Mouse (Mus musculus) embryonic facial prominence, embryonic 11.5 days (tissue): ENCODE measurements around the gene Nell2. TPM values are rescaled to one million over a fixed set of nuclear protein-coding genes. Genes with fewer than 3 reads are reported as not detected.
"Not testable (repeated sequence)": the region's sequence is repeated elsewhere in the genome, so short reads cannot be mapped to it uniquely, and the experiment has no call there.

ENCODE experiments used
- ATAC-seq: fragments of 200-750 bp; cut with Nextera tagmentation; replicated peaks from 2 replicates; pipeline ENCODE4 v1.8.0; 2017; ENCODE audit warnings: low read depth; ENCODE audit not compliant: insufficient number of reproducible peaks, low FRiP score, low TSS enrichment
- DNase-seq: peaks from one replicate; pipeline ENCODE4 v3.0.0-alpha.2; 2015; ENCODE audit warnings: low spot score
- H3K27ac ChIP-seq: fragments of 300-500 bp; sonication (generic); replicated peaks from 2 replicates; pipeline ENCODE4 v1.5.1; 2014; ENCODE audit warnings: mild to moderate bottlenecking, low read depth, low read length, control low read depth
- H3K27me3 ChIP-seq: fragments of 300-500 bp; sonication (generic); 2 replicates; pipeline ENCODE4 v1.6.1; 2014; ENCODE audit warnings: mild to moderate bottlenecking, low read length, moderate library complexity, mixed read lengths; ENCODE audit not compliant: control insufficient read depth, insufficient read depth
- H3K36me3 ChIP-seq: fragments of 300-500 bp; sonication (generic); replicated peaks from 2 replicates; pipeline ENCODE4 v1.6.1; 2014; ENCODE audit warnings: low read depth, mild to moderate bottlenecking, low read length, moderate library complexity, mixed read lengths; ENCODE audit not compliant: control insufficient read depth, insufficient read depth
- H3K4me1 ChIP-seq: fragments of 300-500 bp; sonication (generic); 2 replicates; pipeline ENCODE4 v1.6.1; 2014; ENCODE audit warnings: low read length, mixed read lengths; ENCODE audit not compliant: control insufficient read depth, insufficient read depth
- H3K4me2 ChIP-seq: fragments of 300-500 bp; sonication (generic); 2 replicates; pipeline ENCODE4 v1.6.1; 2014; ENCODE audit warnings: low read depth, mild to moderate bottlenecking, control low read depth, low read length, moderate library complexity
- H3K4me3 ChIP-seq: fragments of 300-500 bp; sonication (generic); 2 replicates; pipeline ENCODE4 v1.5.1; 2014; ENCODE audit warnings: low read depth, low read length, control low read depth
- H3K9ac ChIP-seq: fragments of 300-500 bp; sonication (generic); replicated peaks from 2 replicates; pipeline ENCODE4 v1.6.1; 2014; ENCODE audit warnings: mild to moderate bottlenecking, control low read depth, low read length
- H3K9me3 ChIP-seq: fragments of 300-500 bp; sonication (generic); replicated peaks from 2 replicates; pipeline ENCODE4 v1.6.1; 2016; ENCODE audit warnings: mild to moderate bottlenecking, low read length, inconsistent platforms, mixed read lengths; ENCODE audit not compliant: control insufficient read depth
- WGBS: fragments of 180-500 bp; shearing (Covaris S2); extraction: QIAGEN DNeasy Blood & Tissue Kit; methylation state at CpG from one replicate; pipeline ENCODE4 v1.1.7; 2014; 5-methylcytosine and 5-hydroxymethylcytosine counted together
- polyA plus RNA-seq: library from polyadenylated mRNA; unstranded; fragments of >200 nt; fragmentation: Nextera tagmentation; extraction: Ambion mirVana; gene quantifications from 2 replicates; pipeline ENCODE4 v1.2.1, GENCODE M21; 2014

The Nell2 gene
- polyA plus RNA-seq, 1 experiment from 2014 or later: 24.5 TPM

DNA sequence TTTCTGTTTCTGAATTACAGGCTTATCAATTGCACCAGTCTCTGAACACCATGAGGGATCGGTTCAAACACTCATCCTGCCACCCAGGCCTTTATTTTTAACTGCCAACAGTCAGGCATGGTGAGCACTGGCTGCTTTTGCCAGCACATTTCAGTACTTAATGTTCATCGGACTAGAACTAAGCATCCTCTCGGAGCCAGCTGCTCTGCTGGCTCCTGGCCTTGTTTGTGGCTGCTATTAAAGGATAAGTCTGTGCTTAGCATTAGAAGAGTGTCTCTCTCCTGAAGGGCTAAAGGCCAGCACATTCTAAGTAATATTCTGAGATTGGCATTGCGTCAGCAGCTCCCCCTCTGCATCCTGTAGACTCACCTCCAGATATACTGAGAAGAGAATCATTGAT lies 7.9 kb upstream of the Nell2 start:
- Histone ChIP-seq H3K9me3 (no peaks in the 10 kb centered on the region), H3K27me3 (no peaks in the 10 kb centered on the region), H3K27ac (no peak overlapping the region), H3K4me1 (no peaks in the 10 kb centered on the region), H3K36me3 (no peaks in the 10 kb centered on the region), H3K4me3 (no peak overlapping the region), H3K4me2 (no peak overlapping the region), H3K9ac (no peak overlapping the region)
- ATAC-seq: no peak
- DNase-seq: no peak
- 89% methylated on average over 4 of the region's 4 CpGs for WGBS

DNA sequence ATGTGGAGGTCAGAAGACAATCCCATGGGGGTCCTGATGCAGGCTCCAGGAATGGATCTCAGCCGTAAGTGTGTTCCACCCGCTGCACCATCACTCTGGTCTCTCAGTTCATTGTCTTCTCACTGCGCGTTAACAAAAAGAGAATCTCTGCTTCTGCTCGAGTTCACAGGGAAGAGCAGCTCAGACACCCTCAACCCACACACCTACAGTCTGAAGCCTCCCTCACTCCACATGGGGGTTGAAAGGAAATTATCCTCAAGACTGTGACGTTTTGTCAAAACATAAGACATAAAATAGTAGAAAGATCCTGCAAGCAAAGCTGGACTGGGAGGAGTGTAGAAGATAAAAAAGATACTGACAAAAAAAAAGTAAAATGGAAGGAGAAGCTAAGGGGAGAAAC lies 6.3 kb upstream of the Nell2 start:
- Histone ChIP-seq H3K27me3 (no peaks in the 10 kb centered on the region), H3K27ac (no peak overlapping the region), H3K36me3 (no peaks in the 10 kb centered on the region), H3K4me2 (no peak overlapping the region), H3K9me3 (no peaks in the 10 kb centered on the region), H3K4me3 (no peak overlapping the region), H3K4me1 (no peaks in the 10 kb centered on the region), H3K9ac (no peak overlapping the region)
- 77% methylated on average over 6 of the region's 6 CpGs for WGBS
- no peak for ATAC-seq
- DNase-seq: no peak

- under 1% methylated on average over 28 of the region's 28 CpGs for WGBS
- H3K9me3 ChIP-seq: no peaks in the 10 kb centered on the region
- H3K4me1 ChIP-seq: no peaks in the 10 kb centered on the region; the same call in 1 of the 2 replicates
- H3K9ac ChIP-seq: peak overlapping the region; percentile 73
- H3K36me3 ChIP-seq: no peaks in the 10 kb centered on the region
- peak overlapping the region; percentile 98 for H3K4me2 ChIP-seq
- DNase-seq (peak; percentile 20), ATAC-seq (no peak)
- peaks cover 17% of the 10 kb centered on the region for H3K27me3 ChIP-seq
- peak overlapping the region; percentile 64 for H3K4me3 ChIP-seq
- no peak overlapping the region for H3K27ac ChIP-seq
Observed at GRCm38 (mm10) chr15:95527461-95527947, 855 bp downstream of the Nell2 start.

DNA sequence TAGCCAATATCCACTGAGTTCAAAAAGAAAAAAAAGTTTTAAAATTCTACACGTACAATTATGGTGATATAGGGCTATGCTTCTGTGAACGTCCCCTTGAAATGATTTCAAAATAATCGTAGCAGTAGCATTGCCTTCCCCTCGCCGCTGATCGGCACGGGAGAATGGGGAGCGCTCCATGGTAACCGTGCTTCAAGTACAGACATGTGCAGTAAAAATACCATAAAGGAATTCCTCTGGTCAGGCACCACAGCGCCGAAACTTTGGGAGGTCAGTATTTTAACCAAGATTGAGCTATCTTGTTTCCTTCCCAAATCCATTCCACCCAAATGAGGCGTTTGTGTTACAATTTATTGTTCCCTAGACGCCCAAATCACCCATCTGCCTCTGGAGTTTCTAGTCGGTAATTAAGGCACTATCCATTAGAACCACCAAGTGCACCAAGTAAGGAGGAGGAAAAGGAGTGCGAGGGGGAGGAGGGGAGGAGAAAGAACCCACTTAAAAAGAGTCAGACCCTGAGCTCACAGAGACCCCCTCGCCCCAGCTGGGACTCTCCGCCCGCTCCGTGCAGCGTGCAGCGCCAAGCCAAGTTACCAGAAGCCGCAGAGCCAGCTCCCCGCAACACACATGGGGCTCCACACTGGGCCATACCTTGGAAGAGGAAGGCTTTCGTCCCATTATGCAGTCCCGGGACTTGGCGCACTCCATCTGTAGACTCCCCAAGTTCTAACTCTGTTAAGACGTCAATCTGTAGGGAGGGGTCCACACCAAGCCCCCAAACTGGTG lies 1.5 kb downstream of the Nell2 start:
- Histone ChIP-seq H3K4me2 (peak overlapping the region; percentile 98), H3K9ac (peak overlapping the region; percentile 23; the same call in 1 of the 2 replicates), H3K27me3 (peaks cover 17% of the 10 kb centered on the region), H3K36me3 (no peaks in the 10 kb centered on the region), H3K4me3 (peak overlapping the region; percentile 64), H3K9me3 (no peaks in the 10 kb centered on the region), H3K27ac (no peak overlapping the region), H3K4me1 (no peaks in the 10 kb centered on the region; the same call in 1 of the 2 replicates)
- WGBS: 4% methylated on average over 27 of the region's 27 CpGs
- ATAC-seq: peak; percentile 50; the same call in 1 of the 2 replicates
- peak; percentile 47 for DNase-seq

GRCm38 (mm10) chr15:95525997-95526396 lies 2.4 kb downstream of the Nell2 start:
- Histone ChIP-seq H3K4me1 (no peaks in the 10 kb centered on the region; the same call in 1 of the 2 replicates), H3K9me3 (no peaks in the 10 kb centered on the region), H3K27ac (no peak overlapping the region), H3K36me3 (no peaks in the 10 kb centered on the region), H3K4me3 (no peak overlapping the region), H3K9ac (no peak overlapping the region), H3K4me2 (no peak overlapping the region), H3K27me3 (peaks cover 17% of the 10 kb centered on the region)
- 12% methylated on average over 5 of the region's 5 CpGs for WGBS
- DNase-seq (peak; percentile 77), ATAC-seq (no peak)

DNA sequence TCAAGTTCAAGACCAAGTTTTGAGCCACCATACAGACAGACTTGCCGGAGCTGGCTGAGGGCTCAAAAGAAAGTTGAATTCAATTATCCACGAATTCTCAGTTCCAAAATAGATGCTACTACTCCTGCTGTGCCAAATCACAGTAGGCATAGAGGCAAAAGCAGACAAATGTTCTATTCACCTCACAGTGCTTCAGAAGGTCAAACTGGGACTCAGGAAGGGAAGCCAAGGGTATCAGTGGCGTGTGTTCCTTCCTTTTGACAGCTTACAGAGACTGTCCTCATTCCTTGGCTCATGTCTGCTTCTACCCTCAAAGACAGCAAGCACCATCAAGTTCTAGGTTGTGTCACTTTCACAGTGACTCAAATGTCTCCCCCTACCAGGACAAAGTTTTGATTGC lies 10.2 kb downstream of the Nell2 start:
- WGBS: 77% methylated on average over 3 of the region's 3 CpGs
- ATAC-seq (no peak), DNase-seq (no peak)
- H3K27me3 ChIP-seq: no peaks in the 10 kb centered on the region
- no peaks in the 10 kb centered on the region for H3K36me3 ChIP-seq
- no peak overlapping the region for H3K4me2 ChIP-seq
- H3K9me3 ChIP-seq: no peaks in the 10 kb centered on the region
- H3K4me1 ChIP-seq: no peaks in the 10 kb centered on the region
- no peak overlapping the region for H3K4me3 ChIP-seq
- no peak overlapping the region for H3K27ac ChIP-seq
- no peak overlapping the region for H3K9ac ChIP-seq

DNA sequence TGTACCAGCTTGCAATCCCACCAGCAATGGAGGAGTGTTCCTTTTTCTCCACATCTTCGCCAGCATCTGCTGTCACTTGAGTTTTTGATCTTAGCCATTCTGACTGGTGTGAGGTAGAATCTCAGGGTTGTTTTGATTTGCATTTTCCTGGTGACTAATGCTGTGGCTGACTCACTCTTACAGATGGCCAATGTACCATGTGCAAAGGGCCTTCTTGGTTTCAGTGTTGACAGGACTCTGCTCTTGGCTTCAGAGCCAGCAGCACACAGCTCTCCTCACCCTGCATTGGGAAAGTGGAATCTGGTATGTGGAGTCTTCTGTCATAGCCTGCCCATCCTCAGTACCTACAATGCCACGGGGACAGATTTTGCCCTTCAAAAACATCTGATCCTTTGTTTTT lies 15.1 kb downstream of the Nell2 start:
- WGBS: 67% methylated on average over 2 of the region's 2 CpGs
- not testable (repeated sequence) for ATAC-seq

GRCm38 (mm10) chr15:95495666-95496065 lies 32.7 kb downstream of the Nell2 start:
- H3K4me3 ChIP-seq: no peak overlapping the region
- H3K27ac ChIP-seq: no peak overlapping the region
- no peaks in the 10 kb centered on the region for H3K9me3 ChIP-seq
- no peaks in the 10 kb centered on the region for H3K27me3 ChIP-seq
- DNase-seq (no peak), ATAC-seq (no peak)
- no peak overlapping the region for H3K4me2 ChIP-seq
- no peaks in the 10 kb centered on the region for H3K36me3 ChIP-seq
- H3K4me1 ChIP-seq: no peaks in the 10 kb centered on the region
- WGBS: 88% methylated on average over 4 of the region's 4 CpGs
- no peak overlapping the region for H3K9ac ChIP-seq

More for the DNA sequence above, 15.1 kb downstream of the Nell2 start:
- DNase-seq, H3K9me3 ChIP-seq, H3K36me3 ChIP-seq, H3K27me3 ChIP-seq, H3K4me2 ChIP-seq, H3K4me1 ChIP-seq, H3K9ac ChIP-seq, H3K27ac ChIP-seq, H3K4me3 ChIP-seq: not testable (repeated sequence)
